Mouse (Mus musculus): Measurements from ENCODE around the gene Gabbr1. TPM values are rescaled to one million over a fixed set of nuclear protein-coding genes. Genes with fewer than 3 reads are reported as not detected.
"Not testable (repeated sequence)": the region's sequence is repeated elsewhere in the genome, so short reads cannot be mapped to it uniquely, and the experiment has no call there.

Gene Gabbr1
- 17.3 and 21.3 TPM in 2 replicates for polyA plus RNA-seq (2012; rRNA removed)

DNA sequence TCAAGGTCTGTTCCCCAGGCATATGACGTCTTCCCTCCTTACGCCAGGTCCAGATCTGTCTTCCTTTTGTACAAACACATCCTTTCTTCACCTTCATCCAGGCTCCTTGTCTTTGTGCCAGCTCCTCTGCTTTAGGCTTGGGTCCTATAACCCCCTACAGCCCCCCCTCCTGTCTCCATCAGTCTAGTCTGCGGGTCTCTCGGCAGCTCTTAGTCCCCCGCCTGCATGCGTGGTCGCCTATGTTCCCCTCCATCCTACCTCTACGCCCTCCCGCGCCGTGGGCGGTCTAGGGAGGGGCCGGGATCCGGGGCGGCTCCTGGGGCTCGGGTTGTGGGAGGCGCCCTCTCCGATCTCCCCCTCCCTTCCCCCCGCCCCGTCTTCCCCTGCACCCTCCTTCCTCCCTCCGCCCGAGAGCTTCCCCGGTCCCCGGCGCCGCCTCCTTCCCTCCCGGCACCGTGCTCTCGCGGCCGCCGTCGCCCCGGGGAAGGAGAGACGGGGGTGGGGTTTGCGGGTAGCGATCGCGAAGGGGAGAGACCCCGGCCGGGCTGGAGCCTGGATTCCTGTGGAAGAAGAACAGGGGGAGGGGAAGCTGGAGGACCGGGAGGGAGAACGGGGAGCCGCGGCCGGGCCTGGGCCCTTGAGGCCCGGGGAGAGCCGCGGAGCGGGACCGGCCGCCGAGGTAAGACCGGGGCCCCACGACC, at the start of gene Gabbr1:
Gabbr1 (plus strand) TSS at position 356 of the 701 bp plus-strand sequence.
- no peak for DNase-seq (ENCODE audit: low read depth)

GRCm38 (mm10) chr17:36997033-36997735, 48.6 kb upstream of the Gabbr1 start:
- DNase-seq (ENCODE audit: low read depth): no peak

- DNase-seq (ENCODE audit: low read depth): no peak
Measured at GRCm38 (mm10) chr17:36998477-36998876, 47.3 kb upstream of the Gabbr1 start.

DNA sequence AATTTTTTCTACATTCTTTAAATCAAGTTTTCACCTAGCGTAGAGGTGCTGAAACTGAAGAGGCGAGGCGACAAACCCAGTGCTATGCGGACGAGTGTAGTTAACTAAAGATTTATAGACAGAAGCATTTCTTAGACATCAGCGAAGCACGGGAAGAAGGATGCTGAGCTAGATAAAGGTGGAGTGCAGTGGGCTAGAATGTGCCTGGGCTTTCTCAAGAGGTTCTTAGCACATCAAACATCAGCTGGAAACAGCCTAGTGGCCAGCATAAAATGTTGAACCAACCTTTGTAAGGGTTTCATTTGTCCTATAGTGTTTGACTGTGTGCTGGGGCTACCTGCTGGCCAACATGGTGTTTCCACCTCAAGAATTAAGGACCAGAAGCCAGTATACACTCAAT, 44.9 kb upstream of the Gabbr1 start, which contains the start of gene Zfp57:
Zfp57 (plus strand) TSS at position 301 of the 400 bp plus-strand sequence.
- no peak for DNase-seq (ENCODE audit: low read depth)

GRCm38 (mm10) chr17:37002364-37003330, 43.1 kb upstream of the Gabbr1 start:
- no peak for DNase-seq (ENCODE audit: low read depth)

DNA sequence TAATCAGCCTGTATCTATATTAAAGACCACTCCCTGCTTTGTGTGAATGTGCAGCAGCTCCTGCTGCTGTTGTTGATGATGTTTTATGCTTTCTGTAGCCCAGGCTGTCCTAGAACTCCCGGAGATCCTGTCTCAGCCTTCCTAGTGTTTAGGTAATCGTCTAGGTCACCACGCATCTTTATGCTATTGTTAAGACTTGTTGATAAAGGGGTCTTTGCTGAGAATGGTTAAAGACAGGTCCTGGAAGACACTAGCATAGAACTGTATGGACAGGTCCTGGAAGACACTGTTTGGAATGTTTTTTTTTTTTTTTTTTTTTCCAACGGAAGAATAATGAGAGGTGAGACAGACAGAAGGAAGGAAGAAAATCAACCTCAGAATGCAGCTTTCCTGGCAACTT, 42.4 kb upstream of the Gabbr1 start:
- no peak for DNase-seq (ENCODE audit: low read depth)

GRCm38 (mm10) chr17:37008161-37008560, 37.6 kb upstream of the Gabbr1 start:
- DNase-seq (ENCODE audit: low read depth): no peak

DNA sequence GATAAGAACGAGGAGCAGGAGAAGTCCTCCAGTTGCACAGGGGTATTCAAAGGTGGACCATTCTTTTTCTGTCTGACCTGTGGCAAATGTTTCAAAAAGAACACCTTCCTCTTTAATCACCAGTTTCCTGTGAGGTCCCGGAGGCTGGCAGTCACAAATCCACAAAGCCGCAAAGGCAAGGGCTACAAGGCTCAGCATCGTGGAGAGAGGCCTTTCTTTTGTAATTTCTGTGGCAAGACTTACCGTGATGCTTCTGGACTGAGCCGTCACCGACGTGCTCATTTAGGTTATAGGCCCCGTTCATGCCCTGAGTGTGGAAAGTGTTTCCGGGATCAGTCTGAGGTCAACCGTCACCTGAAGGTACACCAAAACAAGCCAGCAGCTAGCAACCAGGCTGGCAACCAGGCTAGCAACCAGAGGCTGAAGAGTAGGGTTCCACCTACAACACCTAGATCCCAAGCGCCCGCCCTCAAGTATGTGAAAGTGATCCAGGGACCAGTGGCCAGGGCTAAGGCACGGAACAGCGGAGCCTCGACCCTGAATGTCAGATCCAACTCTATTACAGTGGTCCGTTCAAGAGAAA, 36.2 kb upstream of the Gabbr1 start:
- no peak for DNase-seq (ENCODE audit: low read depth)

DNA sequence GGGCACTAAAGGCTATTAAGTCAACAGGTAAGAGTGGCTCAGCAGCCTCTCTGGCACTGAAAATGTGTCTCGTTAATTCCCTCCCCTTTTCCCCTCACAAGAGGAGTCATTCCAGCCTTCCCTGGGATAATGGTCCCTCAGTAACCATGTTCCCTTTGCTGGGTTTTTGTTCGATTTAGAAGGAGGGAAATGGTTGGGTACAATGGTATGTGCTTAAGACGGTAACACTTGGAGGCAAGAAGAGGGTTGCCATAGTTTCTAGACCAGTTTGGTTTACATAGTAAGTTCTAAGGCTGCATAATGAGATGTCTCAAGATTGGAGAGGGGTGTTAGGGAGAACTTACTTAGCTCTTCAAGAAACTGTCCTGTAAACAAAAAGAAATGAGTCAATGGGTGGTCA, 34.0 kb upstream of the Gabbr1 start:
- DNase-seq (ENCODE audit: low read depth): no peak

DNA sequence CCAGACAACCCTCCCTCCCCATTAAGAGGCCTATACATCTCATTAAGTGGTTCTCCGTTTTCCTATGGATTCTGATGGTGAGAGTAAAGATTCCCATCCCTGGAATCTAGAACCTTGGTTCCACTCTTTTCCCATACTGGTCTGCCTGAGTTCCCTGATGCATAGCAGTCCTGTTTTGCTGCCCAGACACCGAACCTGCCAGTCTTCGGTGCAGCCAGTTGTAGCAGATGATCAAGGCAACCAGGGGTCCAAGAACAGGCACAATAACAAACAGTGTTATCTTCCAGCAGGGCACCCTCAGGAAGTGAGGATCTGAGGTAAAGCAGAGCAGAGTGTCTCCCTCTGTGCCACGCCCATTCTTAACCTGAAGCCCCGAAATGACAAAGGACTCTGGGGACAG, 33.6 kb upstream of the Gabbr1 start:
- DNase-seq (ENCODE audit: low read depth): no peak

DNA sequence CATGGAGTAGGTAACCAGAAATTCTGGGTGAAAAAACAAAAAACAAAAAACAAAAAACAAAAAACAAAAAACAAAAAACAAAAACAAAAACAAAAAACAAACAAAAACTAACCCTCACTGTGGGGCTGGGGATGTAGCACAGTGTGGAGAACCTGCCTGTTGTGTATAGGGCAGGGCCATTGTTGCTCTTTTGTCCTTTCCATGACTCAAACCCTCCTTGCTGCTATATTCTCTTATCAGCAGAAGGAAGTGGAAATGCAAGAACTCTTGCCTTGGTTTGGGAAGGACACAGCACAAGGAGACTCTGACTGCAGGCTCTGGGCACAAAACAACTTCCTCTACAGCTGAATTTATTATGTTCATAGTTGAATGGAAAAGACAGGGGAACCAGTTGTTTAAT, 29.4 kb upstream of the Gabbr1 start:
- DNase-seq (ENCODE audit: low read depth): no peak

- DNase-seq (ENCODE audit: low read depth): no peak
Measured at GRCm38 (mm10) chr17:37018328-37018727, 27.4 kb upstream of the Gabbr1 start.

- not testable (repeated sequence) for DNase-seq (ENCODE audit: low read depth)
Measured at GRCm38 (mm10) chr17:37019242-37019641, 26.5 kb upstream of the Gabbr1 start.

DNA sequence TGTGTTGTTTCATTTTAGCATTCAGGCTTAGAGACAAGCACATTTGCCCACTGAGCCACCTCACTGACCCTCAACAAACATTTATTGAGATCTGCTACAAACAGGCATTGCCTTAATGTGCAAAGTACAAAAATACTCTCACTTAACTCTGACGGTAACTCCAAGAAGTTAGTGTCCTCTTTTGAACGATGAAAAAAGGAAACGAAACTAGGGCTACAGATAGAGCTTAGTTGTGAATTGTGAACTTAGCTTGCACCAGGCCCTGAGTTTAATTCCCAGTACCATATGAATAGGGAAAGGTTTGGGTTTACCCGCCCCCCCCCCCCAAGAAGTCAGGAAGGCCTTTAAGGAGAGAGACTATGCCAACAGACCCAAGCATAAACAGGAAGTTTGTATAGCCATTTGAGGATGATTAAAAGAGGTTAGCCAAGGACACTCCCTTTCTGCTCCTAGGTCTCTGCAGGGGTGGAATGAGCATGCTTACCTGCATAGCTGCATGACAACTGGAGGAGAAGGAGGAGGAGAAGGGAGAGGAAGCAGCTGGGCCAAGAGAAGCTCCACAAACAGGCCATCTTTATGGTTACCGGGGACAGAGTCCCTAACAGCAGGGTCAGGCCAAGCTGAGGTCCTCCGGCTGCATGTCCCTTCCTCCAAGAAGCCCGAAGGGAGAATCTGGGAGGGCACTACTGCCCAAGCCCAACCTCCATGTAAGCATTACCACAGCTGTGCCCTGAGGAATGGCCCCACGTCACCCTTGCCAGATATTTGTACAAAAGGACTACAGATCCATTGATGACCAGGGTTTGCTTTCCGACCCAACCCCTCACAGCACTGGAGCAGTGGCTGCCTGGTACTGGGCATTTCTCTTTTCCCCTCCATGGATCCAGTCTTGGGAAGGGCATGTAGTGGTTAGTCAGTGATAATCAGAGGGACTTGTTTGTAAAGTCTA, 22.9 kb upstream of the Gabbr1 start, which contains the start of gene Mog:
Mog (minus strand) TSS at position 771 of the 949 bp plus-strand sequence.
- no peak for DNase-seq (ENCODE audit: low read depth)

DNA sequence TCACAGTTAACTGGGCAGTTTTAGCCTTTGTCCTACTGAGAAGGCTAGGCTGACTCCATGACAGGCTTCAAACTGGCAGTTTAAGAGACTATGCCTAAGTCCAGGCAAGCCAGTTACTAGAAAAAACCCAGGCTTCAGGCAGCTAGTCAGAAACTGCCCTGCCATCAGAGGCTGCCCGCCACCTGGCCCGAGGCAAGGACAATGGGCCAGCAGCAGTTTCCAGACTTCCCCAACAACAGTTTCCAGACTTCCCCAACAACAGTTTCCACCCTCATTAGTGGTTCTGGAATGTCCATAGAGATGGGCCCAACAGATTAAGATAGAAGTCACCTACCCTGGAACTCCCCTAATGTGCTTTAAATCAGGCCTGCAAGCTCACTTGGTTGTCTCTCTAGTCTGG, 19.3 kb upstream of the Gabbr1 start:
- DNase-seq (ENCODE audit: low read depth): no peak

GRCm38 (mm10) chr17:37027486-37027885, 18.3 kb upstream of the Gabbr1 start:
- DNase-seq (ENCODE audit: low read depth): no peak

DNA sequence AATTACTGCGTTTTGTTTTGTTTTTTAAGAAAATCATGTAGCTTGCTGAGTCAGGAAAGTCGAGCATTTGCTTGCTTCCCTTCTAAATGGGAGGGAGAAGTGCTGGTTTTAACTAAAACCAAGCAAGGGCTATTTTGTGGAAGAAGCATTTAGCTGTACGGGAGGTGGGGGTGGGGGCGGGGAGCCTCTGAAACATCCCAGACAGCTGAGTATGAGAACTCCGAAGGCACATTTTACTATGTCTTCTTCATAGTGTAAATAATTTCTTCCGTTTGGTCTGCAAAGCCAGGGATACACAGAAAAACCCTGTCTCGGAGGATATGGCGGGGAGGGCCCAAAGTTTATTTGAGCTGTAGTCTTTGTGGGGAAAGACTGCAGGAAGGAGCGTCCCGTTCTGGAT, 17.6 kb upstream of the Gabbr1 start:
- no peak for DNase-seq (ENCODE audit: low read depth)

GRCm38 (mm10) chr17:37028683-37029120, 17.1 kb upstream of the Gabbr1 start:
- no peak for DNase-seq (ENCODE audit: low read depth)

DNA sequence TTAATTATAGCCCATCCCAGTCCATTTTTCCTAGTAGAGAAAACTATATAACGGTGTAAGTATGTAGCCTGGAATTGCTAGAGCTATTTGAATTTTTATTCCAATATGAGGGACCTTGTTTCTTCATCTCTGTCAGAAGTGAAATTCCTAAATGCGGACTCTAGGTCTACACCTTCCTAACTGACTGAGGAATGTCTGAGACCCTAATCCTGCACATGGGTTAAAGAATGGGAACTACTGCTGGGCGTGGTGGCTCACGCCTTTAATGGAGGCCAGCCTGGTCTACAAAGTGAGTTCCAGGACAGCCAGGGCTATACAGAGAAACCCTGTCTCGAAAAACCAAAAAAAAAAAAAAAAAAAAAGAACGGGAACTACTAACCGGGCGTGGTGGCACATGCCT, 16.6 kb upstream of the Gabbr1 start:
- DNase-seq (ENCODE audit: low read depth): no peak

DNA sequence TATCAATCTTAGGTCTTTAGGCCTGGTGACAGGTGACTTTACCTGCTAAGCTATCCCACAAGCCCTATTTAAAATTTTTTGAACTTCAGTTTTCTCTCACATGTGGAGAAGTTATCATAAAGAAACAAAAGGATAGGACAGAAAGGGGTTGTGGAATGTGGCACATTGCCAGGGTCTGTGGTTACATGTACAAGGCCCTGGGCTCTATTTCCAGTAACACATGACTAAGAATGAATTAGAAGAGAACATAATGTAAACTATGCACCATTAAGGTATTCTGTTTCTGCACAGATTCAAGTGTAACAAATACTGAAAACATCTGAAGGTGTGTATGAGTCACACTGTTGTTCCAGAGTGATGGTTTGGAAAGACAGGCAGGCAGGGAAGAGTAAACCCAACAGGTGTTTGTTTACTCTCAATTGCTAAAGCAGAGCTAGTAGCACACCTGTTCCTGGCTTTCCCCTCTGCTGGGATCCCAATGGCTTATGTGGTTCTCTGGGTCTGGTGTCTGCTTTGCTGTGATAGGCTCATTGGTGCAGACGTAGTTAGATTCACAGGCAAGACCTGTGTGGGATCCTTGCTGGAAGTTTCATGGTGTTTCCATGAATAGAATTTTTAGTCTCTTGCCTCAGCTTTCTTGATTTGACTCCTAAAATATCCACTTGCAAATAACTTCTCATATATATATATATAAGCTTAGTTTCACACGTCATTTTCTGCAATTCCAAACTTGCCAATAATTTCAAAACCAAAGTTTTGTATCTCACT, 6.5 kb upstream of the Gabbr1 start:
- no peak for DNase-seq (ENCODE audit: low read depth)

Measured in gonadal fat pad, adult 2 months (tissue).